Mouse (Mus musculus) midbrain, embryonic 16.5 days (tissue): ENCODE results near the gene Sh3bgrl. TPM values are rescaled to one million over a fixed set of nuclear protein-coding genes. Genes with fewer than 3 reads are reported as not detected.

Experiments used
- polyA plus RNA-seq: library from polyadenylated mRNA; unstranded; fragments of >200 nt; fragmentation: Nextera tagmentation; extraction: Ambion mirVana; gene quantifications from 2 replicates; pipeline ENCODE4 v1.2.1, GENCODE M21; 2015

The Sh3bgrl gene
- polyA plus RNA-seq, 1 experiment from 2014 or later, result 215 TPM

Other genes starting within 250 kb of the Sh3bgrl start
- gene Hmgn5, start 82.0 kb upstream of the Sh3bgrl start, polyA plus RNA-seq, result 11.6 and 13.1 TPM in 2 replicates
- 0.09 TPM in 1 of 2 replicates, not detected in the other for gene Gm6377, start 101.4 kb downstream of the Sh3bgrl start, polyA plus RNA-seq